Mouse (Mus musculus): ENCODE data around the gene Tldc1. TPM values are rescaled to one million over a fixed set of nuclear protein-coding genes. Genes with fewer than 3 reads are reported as not detected.

The Tldc1 gene
- 7.7 and 8.4 TPM in 2 replicates for polyA plus RNA-seq (2015; fragmentation: Nextera tagmentation; extraction: Ambion mirVana)

GRCm38 (mm10) chr8:119778263-119778662, at the start of gene Tldc1:
Gene Tldc1 (minus strand): TSS chr8:119778416.
- Histone ChIP-seq H3K36me3 (ENCODE audit: control insufficient read depth, insufficient read depth) (no peaks in the 10 kb centered on the region), H3K27ac (ENCODE audit: low read depth, low read length) (peak within 1 kb of the TSS; percentile 60), H3K4me1 (replicated peaks; ENCODE audit: control insufficient read depth, insufficient read depth, low read length) (peaks cover 6% of the 10 kb centered on the region), H3K4me2 (replicated peaks; ENCODE audit: low read depth) (peak within 1 kb of the TSS; percentile 76), H3K27me3 (replicated peaks; ENCODE audit: control insufficient read depth, insufficient read depth, low read length) (no peaks in the 10 kb centered on the region), H3K4me3 (ENCODE audit: low read depth, low read length) (peak within 1 kb of the TSS; percentile 55), H3K9me3 (ENCODE audit: control insufficient read depth) (no peaks in the 10 kb centered on the region), H3K9ac (ENCODE audit: low read depth, low read length) (peak within 1 kb of the TSS; percentile 60)
- ATAC-seq: peak; percentile 95
- TF ChIP-seq CTCF (IDR thresholded peaks at IDR 0.05; ENCODE audit: low read depth): no peak
- 0% methylated on average over 18 of the region's 18 CpGs for WGBS

GRCm38 (mm10) chr8:119827721-119828153, 49.5 kb upstream of the Tldc1 start:
- no peak overlapping the region for H3K4me3 ChIP-seq (ENCODE audit: low read depth, low read length)
- no peak overlapping the region for H3K4me2 ChIP-seq (replicated peaks; ENCODE audit: low read depth)
- no peak overlapping the region for H3K9ac ChIP-seq (ENCODE audit: low read depth, low read length)
- 27% methylated on average over 4 of the region's 4 CpGs for WGBS
- no peak overlapping the region for H3K27ac ChIP-seq (ENCODE audit: low read depth, low read length)
- no peaks in the 10 kb centered on the region for H3K27me3 ChIP-seq (replicated peaks; ENCODE audit: control insufficient read depth, insufficient read depth, low read length)
- H3K9me3 ChIP-seq (ENCODE audit: control insufficient read depth): no peaks in the 10 kb centered on the region
- peaks cover 40% of the 10 kb centered on the region for H3K4me1 ChIP-seq (replicated peaks; ENCODE audit: control insufficient read depth, insufficient read depth, low read length)
- no peak for TF ChIP-seq CTCF (IDR thresholded peaks at IDR 0.05; ENCODE audit: low read depth)
- peaks cover 8% of the 10 kb centered on the region; the same call in 1 of the 2 replicates for H3K36me3 ChIP-seq (ENCODE audit: control insufficient read depth, insufficient read depth)
- no peak for ATAC-seq

- H3K9ac ChIP-seq (ENCODE audit: low read depth, low read length): no peak overlapping the region
- H3K9me3 ChIP-seq (ENCODE audit: control insufficient read depth): no peaks in the 10 kb centered on the region
- H3K36me3 ChIP-seq (ENCODE audit: control insufficient read depth, insufficient read depth): peaks cover 15% of the 10 kb centered on the region
- H3K4me2 ChIP-seq (replicated peaks; ENCODE audit: low read depth): no peak overlapping the region
- H3K4me1 ChIP-seq (replicated peaks; ENCODE audit: control insufficient read depth, insufficient read depth, low read length): peaks cover 32% of the 10 kb centered on the region
- 68% methylated on average over 5 of the region's 5 CpGs for WGBS
- no peak for ATAC-seq
- TF ChIP-seq CTCF (IDR thresholded peaks at IDR 0.05; ENCODE audit: low read depth): no peak
- no peak overlapping the region for H3K4me3 ChIP-seq (ENCODE audit: low read depth, low read length)
- no peaks in the 10 kb centered on the region for H3K27me3 ChIP-seq (replicated peaks; ENCODE audit: control insufficient read depth, insufficient read depth, low read length)
- no peak overlapping the region for H3K27ac ChIP-seq (ENCODE audit: low read depth, low read length)
Observed at GRCm38 (mm10) chr8:119826982-119827381, 48.8 kb upstream of the Tldc1 start.

GRCm38 (mm10) chr8:119825950-119826730, 47.9 kb upstream of the Tldc1 start:
- ATAC-seq: no peak

DNA sequence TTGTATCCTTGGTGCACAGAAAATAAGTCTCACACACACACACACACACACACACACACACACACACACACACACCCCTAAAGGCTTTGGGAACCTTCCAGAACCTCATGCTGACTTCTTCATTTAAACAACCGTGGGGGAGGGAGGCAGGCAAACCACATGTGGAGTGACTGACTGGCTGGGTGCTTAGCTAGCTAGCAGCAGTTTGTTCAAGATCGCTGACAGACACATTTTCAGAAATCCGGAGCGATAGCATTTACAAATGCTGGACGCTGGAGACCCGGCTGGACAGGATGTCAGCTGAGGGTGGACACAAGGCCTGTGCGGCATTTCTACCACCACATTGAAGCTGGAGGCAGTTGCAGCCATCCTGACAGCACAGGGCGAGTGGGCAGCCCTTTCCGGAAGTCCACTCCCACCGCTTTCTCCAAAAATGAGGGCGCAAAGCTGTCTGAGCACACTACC, 46.6 kb upstream of the Tldc1 start:
- WGBS: 70% methylated on average over 11 of the region's 11 CpGs
- H3K9ac ChIP-seq (ENCODE audit: low read depth, low read length): no peak overlapping the region

More at GRCm38 (mm10) chr8:119825950-119826730, 47.9 kb upstream of the Tldc1 start:
- no peak overlapping the region for H3K27ac ChIP-seq (ENCODE audit: low read depth, low read length)
- H3K4me3 ChIP-seq (ENCODE audit: low read depth, low read length): no peak overlapping the region
- 76% methylated on average over 19 of the region's 19 CpGs for WGBS
- no peak overlapping the region for H3K9ac ChIP-seq (ENCODE audit: low read depth, low read length)
- H3K4me1 ChIP-seq (replicated peaks; ENCODE audit: control insufficient read depth, insufficient read depth, low read length): peaks cover 24% of the 10 kb centered on the region
- no peak overlapping the region for H3K4me2 ChIP-seq (replicated peaks; ENCODE audit: low read depth)
- H3K36me3 ChIP-seq (ENCODE audit: control insufficient read depth, insufficient read depth): peaks cover 23% of the 10 kb centered on the region
- no peaks in the 10 kb centered on the region for H3K9me3 ChIP-seq (ENCODE audit: control insufficient read depth)
- TF ChIP-seq CTCF (IDR thresholded peaks at IDR 0.05; ENCODE audit: low read depth): no peak
- H3K27me3 ChIP-seq (replicated peaks; ENCODE audit: control insufficient read depth, insufficient read depth, low read length): no peaks in the 10 kb centered on the region

DNA sequence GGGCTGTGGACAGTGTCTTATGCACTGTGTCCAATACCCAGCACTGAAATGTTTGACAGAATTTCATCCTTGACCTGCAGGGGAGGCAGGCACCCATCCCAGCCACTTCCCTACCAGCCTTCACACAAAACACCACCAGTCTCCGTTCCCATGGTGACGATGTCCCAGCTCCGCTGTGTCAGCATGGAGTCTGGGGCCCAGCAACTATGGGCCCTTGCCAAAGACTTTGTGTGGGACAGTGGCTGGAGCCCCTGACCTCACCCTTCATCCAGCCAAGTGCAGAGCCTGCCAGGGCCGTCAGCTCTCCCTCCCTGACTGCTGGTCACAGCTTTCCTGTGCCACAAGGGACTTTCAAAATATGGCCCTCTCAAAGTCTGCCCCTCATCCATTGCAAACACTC, 45.9 kb upstream of the Tldc1 start:
- H3K9me3 ChIP-seq (ENCODE audit: control insufficient read depth): no peaks in the 10 kb centered on the region
- H3K27me3 ChIP-seq (replicated peaks; ENCODE audit: control insufficient read depth, insufficient read depth, low read length): no peaks in the 10 kb centered on the region
- peaks cover 37% of the 10 kb centered on the region for H3K36me3 ChIP-seq (ENCODE audit: control insufficient read depth, insufficient read depth)
- H3K4me3 ChIP-seq (ENCODE audit: low read depth, low read length): no peak overlapping the region
- peaks cover 12% of the 10 kb centered on the region; the same call in 1 of the 2 replicates for H3K4me1 ChIP-seq (replicated peaks; ENCODE audit: control insufficient read depth, insufficient read depth, low read length)
- H3K4me2 ChIP-seq (replicated peaks; ENCODE audit: low read depth): no peak overlapping the region
- no peak overlapping the region for H3K27ac ChIP-seq (ENCODE audit: low read depth, low read length)
- TF ChIP-seq CTCF (IDR thresholded peaks at IDR 0.05; ENCODE audit: low read depth): no peak
- H3K9ac ChIP-seq (ENCODE audit: low read depth, low read length): no peak overlapping the region
- no peak for ATAC-seq
- 79% methylated on average over 4 of the region's 4 CpGs for WGBS

More for the DNA sequence above, 46.6 kb upstream of the Tldc1 start:
- no peak; the same call in 1 of the 2 replicates for ATAC-seq
- Histone ChIP-seq H3K27ac (ENCODE audit: low read depth, low read length) (no peak overlapping the region), H3K4me2 (replicated peaks; ENCODE audit: low read depth) (no peak overlapping the region), H3K36me3 (ENCODE audit: control insufficient read depth, insufficient read depth) (peaks cover 34% of the 10 kb centered on the region), H3K9me3 (ENCODE audit: control insufficient read depth) (no peaks in the 10 kb centered on the region), H3K27me3 (replicated peaks; ENCODE audit: control insufficient read depth, insufficient read depth, low read length) (no peaks in the 10 kb centered on the region), H3K4me1 (replicated peaks; ENCODE audit: control insufficient read depth, insufficient read depth, low read length) (peaks cover 13% of the 10 kb centered on the region; the same call in 1 of the 2 replicates), H3K4me3 (ENCODE audit: low read depth, low read length) (no peak overlapping the region)
- no peak for TF ChIP-seq CTCF (IDR thresholded peaks at IDR 0.05; ENCODE audit: low read depth)

All from intestine, postnatal 0 days (tissue).